Comparison of ENCODE assay signal across 8 mouse cellular contexts in the genomic region with DNA sequence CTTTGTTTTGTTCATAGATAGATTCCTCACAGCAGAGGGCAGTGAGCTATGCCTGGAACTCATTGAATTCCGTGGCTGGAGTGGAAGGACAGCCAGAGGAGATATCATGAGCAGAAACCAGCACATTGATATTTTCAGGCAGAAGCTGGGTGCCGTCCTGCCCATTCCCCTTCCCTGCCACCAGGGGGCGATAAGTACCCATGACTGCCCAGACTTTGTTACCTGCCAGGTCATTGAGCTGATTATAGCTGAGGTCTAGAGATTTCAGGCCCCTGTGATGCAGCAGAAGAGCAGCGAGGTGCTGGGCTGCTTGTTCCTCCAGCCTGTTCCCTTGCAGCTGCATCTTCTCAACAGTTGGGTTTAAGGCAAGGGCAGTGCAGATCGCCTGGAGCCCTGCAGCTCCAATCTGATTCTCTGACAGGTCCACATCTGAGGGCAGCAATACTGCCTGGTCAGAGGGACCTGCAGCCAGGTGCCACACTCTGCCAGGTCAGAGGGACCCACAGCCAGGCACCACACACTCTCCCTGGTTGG. TPM values are rescaled to one million over a fixed set of nuclear protein-coding genes. Genes with fewer than 3 reads are reported as not detected.
DNase-seq lines count a peak whose midpoint lies in the region; ATAC-seq and TF ChIP-seq lines count a peak whose summit lies in the region.

No protein-coding gene starts in this region.

- no peaks in the 10 kb centered on the region for H3K9me3 ChIP-seq in ES-E14 (ENCODE audit: control insufficient read depth, insufficient read depth, low read depth, low read length)
- no peaks in the 10 kb centered on the region for H3K9me3 ChIP-seq in forebrain, embryonic 12.5 days
- no peaks in the 10 kb centered on the region for H3K9me3 ChIP-seq in neural tube, embryonic 15.5 days (replicated peaks)

- H3K27ac ChIP-seq in ES-E14 (ENCODE audit: insufficient read depth, low read depth, low read length, poor library complexity, severe bottlenecking): no peak overlapping the region
- peak overlapping the region; percentile 25; the same call in 1 of the 2 replicates for H3K27ac ChIP-seq in forebrain, embryonic 12.5 days
- no peak overlapping the region for H3K27ac ChIP-seq in neural tube, embryonic 15.5 days (replicated peaks)
- no peak overlapping the region for H3K27ac ChIP-seq in thymus, adult 2 months (ENCODE audit: control insufficient read depth, insufficient read depth, low read length)

- no peak overlapping the region for H3K4me3 ChIP-seq in ES-E14 (ENCODE audit: insufficient read depth in 1 of 2, low read depth in 1 of 2, low read length in 2 of 2, poor library complexity in 1 of 2, severe bottlenecking in 1 of 2)
- no peak overlapping the region for H3K4me3 ChIP-seq in forebrain, embryonic 12.5 days (replicated peaks)
- H3K4me3 ChIP-seq in lung, adult 2 months (replicated peaks; ENCODE audit: extremely low read depth, low read depth, low read length): no peak overlapping the region
- H3K4me3 ChIP-seq in neural tube, embryonic 15.5 days (replicated peaks): no peak overlapping the region
- no peak overlapping the region for H3K4me3 ChIP-seq in thymus, adult 2 months (ENCODE audit: control insufficient read depth, insufficient read depth, low read length)

- peaks cover 43% of the 10 kb centered on the region for H3K27me3 ChIP-seq in forebrain, embryonic 12.5 days
- peaks cover 29% of the 10 kb centered on the region; the same call in 1 of the 2 replicates for H3K27me3 ChIP-seq in neural tube, embryonic 15.5 days (replicated peaks)
- H3K27me3 ChIP-seq in thymus, adult 2 months (ENCODE audit: control insufficient read depth, insufficient read depth, low read length): peaks cover 7% of the 10 kb centered on the region; the same call in 1 of the 2 replicates

- H3K4me1 ChIP-seq in ES-E14 (ENCODE audit: control insufficient read depth in 2 of 2, insufficient read depth in 2 of 2, low read length in 2 of 2, poor library complexity in 1 of 2): peaks cover 2 to 33% of the 10 kb centered on the region in 2 experiments; a peak in 3 of 4 replicates
- H3K4me1 ChIP-seq in forebrain, embryonic 12.5 days: peaks cover 63% of the 10 kb centered on the region
- 0 out of 2 replicates have a peak, but pooled peaks cover 2% of the 10 kb centered on the region for H3K4me1 ChIP-seq in lung, adult 2 months (ENCODE audit: control insufficient read depth, insufficient read depth, low read length)
- H3K4me1 ChIP-seq in neural tube, embryonic 15.5 days: peaks cover 40% of the 10 kb centered on the region
- H3K4me1 ChIP-seq in thymus, adult 2 months (replicated peaks; ENCODE audit: control insufficient read depth, insufficient read depth, low read length): peaks cover 16% of the 10 kb centered on the region

- H3K9ac ChIP-seq in ES-E14 (ENCODE audit: insufficient read depth, low read depth, low read length, poor library complexity, severe bottlenecking): no peak overlapping the region
- no peak overlapping the region for H3K9ac ChIP-seq in forebrain, embryonic 12.5 days
- no peak overlapping the region for H3K9ac ChIP-seq in neural tube, embryonic 15.5 days (replicated peaks)

- intact Hi-C loops in heart, postnatal 10 days (cut with DNase I): loop anchor here (2.0 kb wide), 2 partner anchors 59 to 169 kb away; no protein-coding TSS in a partner anchor

- WGBS in forebrain, embryonic 12.5 days: 0% methylated on average over 5 of the region's 5 CpGs
- 5% methylated on average over 5 of the region's 5 CpGs for WGBS in lung, adult 2 months
- 5% methylated on average over 5 of the region's 5 CpGs for WGBS in neural tube, embryonic 15.5 days
- 10% methylated on average over 5 of the region's 5 CpGs for WGBS in thymus, adult 2 months

- TF ChIP-seq CTCF in lung, adult 2 months (IDR thresholded peaks at IDR 0.05; ENCODE audit: insufficient read depth, low read length): peak; percentile 96
- TF ChIP-seq CTCF in thymus, adult 2 months (IDR thresholded peaks at IDR 0.05; ENCODE audit: borderline replicate concordance, control insufficient read depth, extremely low read depth, insufficient read depth, low read length, poor library complexity): peak; percentile 87; the same call in 1 of the 2 replicates

- peak overlapping the region; percentile 25; the same call in 1 of the 2 replicates for H3K4me2 ChIP-seq in forebrain, embryonic 12.5 days
- peak overlapping the region; percentile 17; the same call in 1 of the 2 replicates for H3K4me2 ChIP-seq in neural tube, embryonic 15.5 days

- peak; percentile 61 for DNase-seq in ES-E14 (ENCODE audit: low read depth, low spot score)
- peak; percentile 69 for DNase-seq in c-Kit-positive CD71-positive TER-119-positive erythroid progenitor cells, embryonic 14.5 days (ENCODE audit: low spot score)
- DNase-seq in heart, postnatal 10 days: peak; percentile 78 to 85
- peak; percentile 74 for DNase-seq in layer of hippocampus, adult 11-12 months (ENCODE audit: low spot score)
- peak; percentile 74 for DNase-seq in lung, adult 2 months
- DNase-seq in thymus, adult 2 months: peak; percentile 63

- TF ChIP-seq POLR2A in lung, adult 2 months (IDR thresholded peaks at IDR 0.05; ENCODE audit: borderline replicate concordance, extremely low read depth, low read depth, low read length): no peak
- no peak for TF ChIP-seq POLR2A in thymus, adult 2 months (IDR thresholded peaks at IDR 0.05; ENCODE audit: control insufficient read depth, extremely low read depth, insufficient read depth, low read length, poor library complexity)

- in situ Hi-C loops in ES-E14 (cut with MboI; ENCODE audit: low sequenced_read_pairs in 2 of 2, unreplicated experiment in 2 of 2): no loop called here

- H3K36me3 ChIP-seq in ES-E14 (ENCODE audit: control insufficient read depth, insufficient read depth, low read length, poor library complexity, severe bottlenecking): no peaks in the 10 kb centered on the region
- H3K36me3 ChIP-seq in forebrain, embryonic 12.5 days (replicated peaks): no peaks in the 10 kb centered on the region
- H3K36me3 ChIP-seq in neural tube, embryonic 15.5 days: no peaks in the 10 kb centered on the region
- H3K36me3 ChIP-seq in thymus, adult 2 months (ENCODE audit: control insufficient read depth, insufficient read depth, low read length): no peaks in the 10 kb centered on the region

- ATAC-seq in forebrain, embryonic 12.5 days (ENCODE audit: low FRiP score): no peak
- ATAC-seq in neural tube, embryonic 15.5 days (ENCODE audit: low FRiP score): 0 out of 2 replicates have a peak, but pooled peaks have one; percentile 12

TF ChIP-seq in ES-E14, 5 proteins besides CTCF, POLR2A, EP300 and RAD21:
- no peak for TF ChIP-seq HCFC1 (IDR thresholded peaks at IDR 0.05; ENCODE audit: borderline replicate concordance, insufficient read depth, low read length)
- 0 out of 2 replicates have a peak, but pooled peaks have one; percentile 15 for TF ChIP-seq MAFK (IDR thresholded peaks at IDR 0.05; ENCODE audit: insufficient read depth, low read depth, low read length)
- TF ChIP-seq ZC3H11A (IDR thresholded peaks at IDR 0.05; ENCODE audit: borderline replicate concordance, low read depth, low read length): peak; percentile 32; the same call in 1 of the 2 replicates

RNA-seq across cellular contexts. Expression of gene Lrrc74b, which starts 3.0 kb away (rescaled TPM):
- total RNA-seq in ES-E14 (2012; rRNA removed): 0.09 TPM in 1 of 2 replicates, not detected in the other
- 0.17 and 0.31 TPM in 2 replicates for polyA plus RNA-seq in forebrain, embryonic 12.5 days (2016; fragmentation: Nextera tagmentation; extraction: Ambion mirVana)
- under 1 TPM in 1 of 2 experiments, not detected in 1; 0.30 TPM for total RNA-seq in heart, postnatal 10 days (2021)
- polyA plus RNA-seq in lung, adult 2 months (2012; rRNA removed): 7.3 and 9.5 TPM in 2 replicates
- 0.98 and 1.3 TPM in 2 replicates for polyA plus RNA-seq in neural tube, embryonic 15.5 days (2015; fragmentation: Nextera tagmentation; extraction: Ambion mirVana)
- 0.10 and 0.11 TPM in 2 replicates for polyA plus RNA-seq in thymus, adult 2 months (2012; rRNA removed)

RNA-seq across cellular contexts. Expression of gene P2rx6, which starts 3.7 kb away (rescaled TPM):
- total RNA-seq in ES-E14 (2012; rRNA removed): 0.09 and 0.42 TPM in 2 replicates
- polyA plus RNA-seq in forebrain, embryonic 12.5 days (2016; fragmentation: Nextera tagmentation; extraction: Ambion mirVana): 0.42 and 0.59 TPM in 2 replicates
- under 1 TPM; 0.45 to 0.69 TPM for total RNA-seq in heart, postnatal 10 days (2021)
- 10.7 and 12.7 TPM in 2 replicates for polyA plus RNA-seq in lung, adult 2 months (2012; rRNA removed)
- polyA plus RNA-seq in neural tube, embryonic 15.5 days (2015; fragmentation: Nextera tagmentation; extraction: Ambion mirVana): 2.6 and 2.8 TPM in 2 replicates
- polyA plus RNA-seq in thymus, adult 2 months (2012; rRNA removed): 1.6 and 1.8 TPM in 2 replicates

RNA-seq across cellular contexts. Expression of gene Slc7a4, which starts 25.0 kb away (rescaled TPM):
- total RNA-seq in ES-E14 (2012; rRNA removed): 2.9 and 6.9 TPM in 2 replicates
- polyA plus RNA-seq in forebrain, embryonic 12.5 days (2016; fragmentation: Nextera tagmentation; extraction: Ambion mirVana): 5.5 and 6.6 TPM in 2 replicates
- total RNA-seq in heart, postnatal 10 days (2021): 1 to 10 TPM; 2.4 to 3.9 TPM
- polyA plus RNA-seq in lung, adult 2 months (2012; rRNA removed): 35.7 and 38.4 TPM in 2 replicates
- 40.4 and 46.1 TPM in 2 replicates for polyA plus RNA-seq in neural tube, embryonic 15.5 days (2015; fragmentation: Nextera tagmentation; extraction: Ambion mirVana)
- polyA plus RNA-seq in thymus, adult 2 months (2012; rRNA removed): 5.0 and 6.5 TPM in 2 replicates

RNA-seq across cellular contexts. Expression of gene Thap7, which starts 27.1 kb away (rescaled TPM):
- total RNA-seq in ES-E14 (2012; rRNA removed): 24.4 and 32.9 TPM in 2 replicates
- 57.5 and 57.6 TPM in 2 replicates for polyA plus RNA-seq in forebrain, embryonic 12.5 days (2016; fragmentation: Nextera tagmentation; extraction: Ambion mirVana)
- total RNA-seq in heart, postnatal 10 days (2021): 10 to 100 TPM; 17.8 to 20.0 TPM
- 87.3 and 90.4 TPM in 2 replicates for polyA plus RNA-seq in lung, adult 2 months (2012; rRNA removed)
- 58.1 and 60.8 TPM in 2 replicates for polyA plus RNA-seq in neural tube, embryonic 15.5 days (2015; fragmentation: Nextera tagmentation; extraction: Ambion mirVana)
- polyA plus RNA-seq in thymus, adult 2 months (2012; rRNA removed): 139 and 141 TPM in 2 replicates

RNA-seq across cellular contexts. Expression of gene Lztr1, which starts 49.5 kb away (rescaled TPM):
- total RNA-seq in ES-E14 (2012; rRNA removed): 63.1 and 89.0 TPM in 2 replicates
- 101 TPM in 2 replicates for polyA plus RNA-seq in forebrain, embryonic 12.5 days (2016; fragmentation: Nextera tagmentation; extraction: Ambion mirVana)
- total RNA-seq in heart, postnatal 10 days (2021): 10 to 100 TPM; 38.0 to 41.8 TPM
- 243 and 247 TPM in 2 replicates for polyA plus RNA-seq in lung, adult 2 months (2012; rRNA removed)
- 118 and 129 TPM in 2 replicates for polyA plus RNA-seq in neural tube, embryonic 15.5 days (2015; fragmentation: Nextera tagmentation; extraction: Ambion mirVana)
- polyA plus RNA-seq in thymus, adult 2 months (2012; rRNA removed): 291 and 303 TPM in 2 replicates
